Mouse (Mus musculus): Measurements from ENCODE around the gene Syncrip.

GRCm38 (mm10) chr9:88409978-88410377, 72.4 kb downstream of the Syncrip start:
- TF ChIP-seq POLR2A (IDR thresholded peaks at IDR 0.05; ENCODE audit: borderline replicate concordance, insufficient read depth, low read length) (no peak), CTCF (IDR thresholded peaks at IDR 0.05; ENCODE audit: borderline replicate concordance, insufficient read depth, low read depth, low read length) (no peak)

All from cerebellum, adult 2 months (tissue).